Mouse (Mus musculus) myocyte (in vitro differentiated cells): ENCODE results near the gene Hoxa13.

Experiments
- MYOG ChIP-seq, 3 experiments: IDR thresholded peaks; one replicate each; pipeline ENCODE4 v1.6.1; 2011; ENCODE audit warnings: control low read depth in 2 of 3, low read depth in 2 of 3, mild to moderate bottlenecking in 2 of 3; ENCODE audit not compliant: insufficient read length in 2 of 3, control insufficient read depth in 1 of 3, insufficient read depth in 1 of 3
- POLR2A ChIP-seq: IDR thresholded peaks from one replicate; pipeline ENCODE4 v1.6.1; 2011; ENCODE audit warnings: low read depth, mild to moderate bottlenecking, control low read depth, moderate library complexity; ENCODE audit not compliant: insufficient read length
- POLR2AphosphoS2 ChIP-seq: IDR thresholded peaks from one replicate; pipeline ENCODE4 v1.6.1; 2011; ENCODE audit warnings: low read depth, control low read depth; ENCODE audit not compliant: insufficient read length
- TCF12 ChIP-seq: IDR thresholded peaks from one replicate; pipeline ENCODE4 v1.6.1; 2011; ENCODE audit warnings: mild to moderate bottlenecking, control low read depth; ENCODE audit not compliant: poor library complexity, insufficient read depth, severe bottlenecking

DNA sequence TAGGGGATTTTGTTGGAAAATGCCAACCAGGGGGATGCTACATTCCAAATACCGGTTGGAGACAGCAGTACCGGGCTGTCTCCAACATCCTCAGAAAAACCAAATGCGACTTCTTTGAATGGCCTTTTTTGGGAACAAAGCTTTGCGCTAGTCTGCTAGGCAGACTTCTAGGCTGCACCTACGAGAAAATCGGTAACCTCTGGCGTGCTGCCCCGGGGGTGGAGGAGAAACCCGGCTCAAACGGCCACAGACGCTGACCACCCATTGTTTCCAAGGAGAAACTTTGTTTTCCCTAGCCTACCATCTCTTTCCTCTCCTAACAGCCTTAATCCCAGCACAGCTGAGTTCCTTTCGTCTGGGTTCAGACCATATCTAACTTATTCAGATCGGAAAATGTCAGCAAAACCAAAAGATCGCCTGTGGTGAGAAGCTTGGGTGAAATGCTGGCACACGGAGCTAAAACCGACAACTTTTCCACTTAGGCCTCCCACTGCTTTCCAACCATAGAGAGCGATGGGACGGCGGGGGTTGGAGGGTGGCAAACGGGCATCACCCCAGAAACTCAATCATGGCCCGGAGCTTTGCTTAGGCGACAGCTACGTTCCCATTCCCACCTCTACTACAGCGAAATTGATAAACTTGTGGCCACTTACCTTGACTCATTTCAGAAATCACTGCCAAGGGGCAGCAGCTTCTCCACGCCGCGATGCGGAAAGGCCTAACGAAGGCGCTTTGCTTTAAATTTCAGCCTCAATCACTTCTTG, 20.9 kb downstream of the Hoxa13 start:
- TF ChIP-seq POLR2A: no peak
- TF ChIP-seq TCF12: no peak
- TF ChIP-seq POLR2AphosphoS2: no peak
- no peak for TF ChIP-seq MYOG (IDR thresholded peaks at IDR 0.05; ENCODE audit: control insufficient read depth in 1 of 3, insufficient read depth in 1 of 3, insufficient read length in 2 of 3, low read depth in 2 of 3)
